Mouse (Mus musculus): ENCODE data around the gene Ivns1abp. TPM values are rescaled to one million over a fixed set of nuclear protein-coding genes. Genes with fewer than 3 reads are reported as not detected.
A peak's percentile ranks its signal among the peaks of the same experiment; 100 is the strongest.
"Not testable (repeated sequence)": the region's sequence is repeated elsewhere in the genome, so short reads cannot be mapped to it uniquely, and the experiment has no call there.

The Ivns1abp gene
- polyA plus RNA-seq, 1 experiment from 2014 or later = 195 TPM

- no peak overlapping the region; the same call in 1 of the 2 replicates for H3K9ac ChIP-seq (ENCODE audit: low read depth, low read length)
- H3K4me2 ChIP-seq (ENCODE audit: low read length) = peak overlapping the region; percentile 78
- H3K27me3 ChIP-seq (replicated peaks; ENCODE audit: control insufficient read depth, insufficient read depth, low read length) = no peaks in the 10 kb centered on the region
- H3K36me3 ChIP-seq (ENCODE audit: control insufficient read depth, insufficient read depth, low read length) = no peaks in the 10 kb centered on the region
- ATAC-seq = no peak
- H3K9me3 ChIP-seq (ENCODE audit: control insufficient read depth, low read length) = no peaks in the 10 kb centered on the region
- peak overlapping the region; percentile 88 for H3K4me3 ChIP-seq (ENCODE audit: low read length)
- H3K4me1 ChIP-seq (ENCODE audit: control insufficient read depth, insufficient read depth, low read depth, low read length) = peaks cover 26% of the 10 kb centered on the region
- no peak overlapping the region for H3K27ac ChIP-seq (ENCODE audit: low read depth, low read length)
These were observed 1.6 kb downstream of the Ivns1abp start for GRCm38 (mm10) chr1:151345863-151346195.

GRCm38 (mm10) chr1:151346681-151347127 lies 2.4 kb downstream of the Ivns1abp start:
- Histone ChIP-seq H3K4me3 (ENCODE audit: low read length) (peak overlapping the region; percentile 88), H3K4me2 (ENCODE audit: low read length) (peak overlapping the region; percentile 78), H3K9me3 (ENCODE audit: control insufficient read depth, low read length) (no peaks in the 10 kb centered on the region), H3K9ac (ENCODE audit: low read depth, low read length) (0 out of 2 replicates have a peak overlapping the region, but pooled peaks have one; percentile 5), H3K27ac (ENCODE audit: low read depth, low read length) (no peak overlapping the region), H3K27me3 (replicated peaks; ENCODE audit: control insufficient read depth, insufficient read depth, low read length) (no peaks in the 10 kb centered on the region), H3K36me3 (ENCODE audit: control insufficient read depth, insufficient read depth, low read length) (peaks cover 5% of the 10 kb centered on the region; the same call in 1 of the 2 replicates), H3K4me1 (ENCODE audit: control insufficient read depth, insufficient read depth, low read depth, low read length) (peaks cover 26% of the 10 kb centered on the region)
- ATAC-seq = no peak
- WGBS = 43% methylated on average over 6 of the region's 6 CpGs

- H3K4me2 ChIP-seq (ENCODE audit: low read length); H3K4me3 ChIP-seq (ENCODE audit: low read length); ATAC-seq; H3K9ac ChIP-seq (ENCODE audit: low read depth, low read length); H3K27me3 ChIP-seq (replicated peaks; ENCODE audit: control insufficient read depth, insufficient read depth, low read length); H3K9me3 ChIP-seq (ENCODE audit: control insufficient read depth, low read length); H3K27ac ChIP-seq (ENCODE audit: low read depth, low read length): not testable (repeated sequence)
- Histone ChIP-seq H3K36me3 (ENCODE audit: control insufficient read depth, insufficient read depth, low read length) (peaks cover 20% of the 10 kb centered on the region), H3K4me1 (ENCODE audit: control insufficient read depth, insufficient read depth, low read depth, low read length) (peaks cover 19% of the 10 kb centered on the region)
- 78% methylated on average over 4 of the region's 4 CpGs for WGBS
These were observed 4.0 kb downstream of the Ivns1abp start for GRCm38 (mm10) chr1:151348293-151348692.

- ATAC-seq = no peak
- Histone ChIP-seq H3K9me3 (ENCODE audit: control insufficient read depth, low read length) (no peaks in the 10 kb centered on the region), H3K36me3 (ENCODE audit: control insufficient read depth, insufficient read depth, low read length) (peaks cover 44% of the 10 kb centered on the region), H3K4me3 (ENCODE audit: low read length) (no peak overlapping the region), H3K4me2 (ENCODE audit: low read length) (no peak overlapping the region), H3K9ac (ENCODE audit: low read depth, low read length) (no peak overlapping the region), H3K4me1 (ENCODE audit: control insufficient read depth, insufficient read depth, low read depth, low read length) (peaks cover 6% of the 10 kb centered on the region), H3K27me3 (replicated peaks; ENCODE audit: control insufficient read depth, insufficient read depth, low read length) (no peaks in the 10 kb centered on the region), H3K27ac (ENCODE audit: low read depth, low read length) (no peak overlapping the region)
- 84% methylated on average over 2 of the region's 2 CpGs for WGBS
These were observed 8.6 kb downstream of the Ivns1abp start for GRCm38 (mm10) chr1:151352911-151353310.

GRCm38 (mm10) chr1:151355994-151356393 lies 11.7 kb downstream of the Ivns1abp start:
- Histone ChIP-seq H3K4me1 (ENCODE audit: control insufficient read depth, insufficient read depth, low read depth, low read length) (no peaks in the 10 kb centered on the region), H3K4me2 (ENCODE audit: low read length) (no peak overlapping the region), H3K27me3 (replicated peaks; ENCODE audit: control insufficient read depth, insufficient read depth, low read length) (no peaks in the 10 kb centered on the region), H3K36me3 (ENCODE audit: control insufficient read depth, insufficient read depth, low read length) (peaks cover 63% of the 10 kb centered on the region), H3K9me3 (ENCODE audit: control insufficient read depth, low read length) (no peaks in the 10 kb centered on the region), H3K4me3 (ENCODE audit: low read length) (no peak overlapping the region), H3K9ac (ENCODE audit: low read depth, low read length) (no peak overlapping the region), H3K27ac (ENCODE audit: low read depth, low read length) (no peak overlapping the region)
- no peak for ATAC-seq
- 91% methylated on average over 5 of the region's 5 CpGs for WGBS

GRCm38 (mm10) chr1:151359374-151359773 lies 15.1 kb downstream of the Ivns1abp start:
- Histone ChIP-seq H3K27ac (ENCODE audit: low read depth, low read length) (no peak overlapping the region), H3K9me3 (ENCODE audit: control insufficient read depth, low read length) (no peaks in the 10 kb centered on the region), H3K4me2 (ENCODE audit: low read length) (no peak overlapping the region), H3K27me3 (replicated peaks; ENCODE audit: control insufficient read depth, insufficient read depth, low read length) (no peaks in the 10 kb centered on the region), H3K4me1 (ENCODE audit: control insufficient read depth, insufficient read depth, low read depth, low read length) (no peaks in the 10 kb centered on the region), H3K4me3 (ENCODE audit: low read length) (no peak overlapping the region), H3K36me3 (ENCODE audit: control insufficient read depth, insufficient read depth, low read length) (peaks cover 55% of the 10 kb centered on the region), H3K9ac (ENCODE audit: low read depth, low read length) (no peak overlapping the region)
- no peak for ATAC-seq
- 87% methylated on average over 3 of the region's 3 CpGs for WGBS

GRCm38 (mm10) chr1:151366944-151367605 lies 22.8 kb downstream of the Ivns1abp start:
- 88% methylated on average over 8 of the region's 8 CpGs for WGBS
- no peaks in the 10 kb centered on the region for H3K27me3 ChIP-seq (replicated peaks; ENCODE audit: control insufficient read depth, insufficient read depth, low read length)
- no peak for ATAC-seq
- H3K36me3 ChIP-seq (ENCODE audit: control insufficient read depth, insufficient read depth, low read length) = peaks cover 23% of the 10 kb centered on the region
- H3K4me1 ChIP-seq (ENCODE audit: control insufficient read depth, insufficient read depth, low read depth, low read length) = no peaks in the 10 kb centered on the region
- no peak overlapping the region for H3K27ac ChIP-seq (ENCODE audit: low read depth, low read length)
- H3K9ac ChIP-seq (ENCODE audit: low read depth, low read length) = no peak overlapping the region
- H3K4me2 ChIP-seq (ENCODE audit: low read length) = no peak overlapping the region
- H3K9me3 ChIP-seq (ENCODE audit: control insufficient read depth, low read length) = no peaks in the 10 kb centered on the region
- no peak overlapping the region for H3K4me3 ChIP-seq (ENCODE audit: low read length)

- WGBS = 96% methylated on average over 5 of the region's 5 CpGs
- Histone ChIP-seq H3K27ac (ENCODE audit: low read depth, low read length) (no peak overlapping the region), H3K4me3 (ENCODE audit: low read length) (no peak overlapping the region), H3K4me2 (ENCODE audit: low read length) (no peak overlapping the region), H3K9me3 (ENCODE audit: control insufficient read depth, low read length) (no peaks in the 10 kb centered on the region), H3K4me1 (ENCODE audit: control insufficient read depth, insufficient read depth, low read depth, low read length) (no peaks in the 10 kb centered on the region), H3K27me3 (replicated peaks; ENCODE audit: control insufficient read depth, insufficient read depth, low read length) (no peaks in the 10 kb centered on the region), H3K9ac (ENCODE audit: low read depth, low read length) (no peak overlapping the region), H3K36me3 (ENCODE audit: control insufficient read depth, insufficient read depth, low read length) (peaks cover 17% of the 10 kb centered on the region)
- ATAC-seq = no peak
These were observed 23.5 kb downstream of the Ivns1abp start for GRCm38 (mm10) chr1:151367721-151368324.

- 83% methylated on average over 3 of the region's 3 CpGs for WGBS
- Histone ChIP-seq H3K27me3 (replicated peaks; ENCODE audit: control insufficient read depth, insufficient read depth, low read length) (no peaks in the 10 kb centered on the region), H3K4me3 (ENCODE audit: low read length) (no peak overlapping the region), H3K27ac (ENCODE audit: low read depth, low read length) (no peak overlapping the region), H3K4me1 (ENCODE audit: control insufficient read depth, insufficient read depth, low read depth, low read length) (no peaks in the 10 kb centered on the region), H3K36me3 (ENCODE audit: control insufficient read depth, insufficient read depth, low read length) (peaks cover 13% of the 10 kb centered on the region), H3K9me3 (ENCODE audit: control insufficient read depth, low read length) (no peaks in the 10 kb centered on the region), H3K9ac (ENCODE audit: low read depth, low read length) (no peak overlapping the region), H3K4me2 (ENCODE audit: low read length) (no peak overlapping the region)
- no peak for ATAC-seq
These were observed 24.2 kb downstream of the Ivns1abp start for GRCm38 (mm10) chr1:151368444-151368843.

Measured in hindbrain, embryonic 16.5 days (tissue).